ENCODE assay signal across 18 mouse cellular contexts in genomic region chr2:72356471-72356870, GRCm38 (mm10).
"Had no signal": no experiment of that assay in that cellular context is flagged by ENCODE, and none has a peak within 500 bp of the region (broad histone marks: within the 10 kb centered on the region; RNA-seq: fewer than 3 reads in every experiment).

No protein-coding gene starts in this region.

- H3K9ac ChIP-seq: lung, embryonic 14.5 days; neural tube, embryonic 13.5 days; neural tube, embryonic 15.5 days had no signal

- H3K4me1 ChIP-seq: neural tube, embryonic 13.5 days; neural tube, embryonic 15.5 days had no signal

- ATAC-seq: midbrain, embryonic 16.5 days had no signal

- H3K27me3 ChIP-seq: neural tube, embryonic 13.5 days; neural tube, embryonic 15.5 days had no signal

- H3K36me3 ChIP-seq: midbrain, embryonic 10.5 days; neural tube, embryonic 13.5 days; neural tube, embryonic 15.5 days had no signal

- H3K4me2 ChIP-seq: lung, embryonic 14.5 days; neural tube, embryonic 13.5 days; neural tube, embryonic 15.5 days had no signal

- H3K27ac ChIP-seq: midbrain, embryonic 10.5 days; neural tube, embryonic 13.5 days; neural tube, embryonic 15.5 days had no signal

- H3K9me3 ChIP-seq: midbrain, embryonic 10.5 days; neural tube, embryonic 13.5 days; neural tube, embryonic 15.5 days had no signal

- H3K4me3 ChIP-seq: midbrain, embryonic 10.5 days; myocyte; neural tube, embryonic 13.5 days; neural tube, embryonic 15.5 days had no signal

- DNase-seq: lung, adult 18-20 months; lung, embryonic 14.5 days; lung, postnatal 10 days; lung, postnatal 4 days; midbrain, embryonic 14.5 days; retina, postnatal 1 day; right cerebral cortex, adult 18-20 months; right cerebral cortex, postnatal 25 days; right cerebral cortex, postnatal 4 days; spleen, adult 18-20 months; thymus, adult 18-20 months; thymus, postnatal 14 days; thymus, postnatal 36 days had no signal
